Mouse (Mus musculus): Measurements from ENCODE around the gene Ttll11. TPM values are rescaled to one million over a fixed set of nuclear protein-coding genes. Genes with fewer than 3 reads are reported as not detected.

Gene Ttll11
- polyA plus RNA-seq, 2 experiments = 1.2 to 2.5 TPM

GRCm38 (mm10) chr2:35838751-35839479, 140.8 kb downstream of the Ttll11 start:
- peaks cover 16% of the 10 kb centered on the region for H3K4me1 ChIP-seq (ENCODE audit: control insufficient read depth, insufficient read depth, low read length)
- no peak overlapping the region for H3K4me2 ChIP-seq (replicated peaks; ENCODE audit: low read depth, low read length, severe bottlenecking)
- no peaks in the 10 kb centered on the region for H3K27me3 ChIP-seq (ENCODE audit: control insufficient read depth, insufficient read depth, low read length)
- H3K9ac ChIP-seq (ENCODE audit: low read depth, low read length, severe bottlenecking) = no peak overlapping the region
- no peaks in the 10 kb centered on the region for H3K36me3 ChIP-seq (ENCODE audit: control insufficient read depth, insufficient read depth, low read length)
- ATAC-seq (ENCODE audit: low FRiP score, low read depth) (no peak), DNase-seq (ENCODE audit: low spot score) (no peak)
- no peak overlapping the region for H3K27ac ChIP-seq (replicated peaks; ENCODE audit: low read depth, low read length)
- 69% methylated on average over 11 of the region's 11 CpGs for WGBS
- no peak overlapping the region for H3K4me3 ChIP-seq (replicated peaks; ENCODE audit: low read length)
- peaks cover 6% of the 10 kb centered on the region; the same call in 1 of the 2 replicates for H3K9me3 ChIP-seq (ENCODE audit: control insufficient read depth, low read length)
- no peak for TF ChIP-seq POLR2A (IDR thresholded peaks at IDR 0.05; ENCODE audit: borderline replicate concordance, extremely low read depth, insufficient read depth, insufficient read length)

- Histone ChIP-seq H3K36me3 (ENCODE audit: control insufficient read depth, insufficient read depth, low read length) (no peaks in the 10 kb centered on the region), H3K4me2 (replicated peaks; ENCODE audit: low read depth, low read length, severe bottlenecking) (no peak overlapping the region), H3K9ac (ENCODE audit: low read depth, low read length, severe bottlenecking) (no peak overlapping the region), H3K4me3 (replicated peaks; ENCODE audit: low read length) (no peak overlapping the region), H3K27ac (replicated peaks; ENCODE audit: low read depth, low read length) (no peak overlapping the region), H3K27me3 (ENCODE audit: control insufficient read depth, insufficient read depth, low read length) (no peaks in the 10 kb centered on the region), H3K4me1 (ENCODE audit: control insufficient read depth, insufficient read depth, low read length) (0 out of 2 replicates have a peak, but pooled peaks cover 11% of the 10 kb centered on the region), H3K9me3 (ENCODE audit: control insufficient read depth, low read length) (peaks cover 6% of the 10 kb centered on the region; the same call in 1 of the 2 replicates)
- ATAC-seq (ENCODE audit: low FRiP score, low read depth) = no peak
- no peak for DNase-seq (ENCODE audit: low spot score)
- 92% methylated on average over 10 of the region's 10 CpGs for WGBS
- TF ChIP-seq POLR2A (IDR thresholded peaks at IDR 0.05; ENCODE audit: borderline replicate concordance, extremely low read depth, insufficient read depth, insufficient read length) = no peak
Measured at GRCm38 (mm10) chr2:35834198-35834913, 145.4 kb downstream of the Ttll11 start.

- whole genome bisulfite sequencing = 53% methylated on average over 6 of the region's 6 CpGs
- ATAC-seq (ENCODE audit: low FRiP score, low read depth) (no peak), DNase-seq (ENCODE audit: low spot score) (no peak)
- TF ChIP-seq POLR2A (IDR thresholded peaks at IDR 0.05; ENCODE audit: borderline replicate concordance, extremely low read depth, insufficient read depth, insufficient read length) = no peak
- Histone ChIP-seq H3K4me1 (ENCODE audit: control insufficient read depth, insufficient read depth, low read length) (0 out of 2 replicates have a peak, but pooled peaks cover 11% of the 10 kb centered on the region), H3K27me3 (ENCODE audit: control insufficient read depth, insufficient read depth, low read length) (no peaks in the 10 kb centered on the region), H3K4me2 (replicated peaks; ENCODE audit: low read depth, low read length, severe bottlenecking) (no peak overlapping the region), H3K36me3 (ENCODE audit: control insufficient read depth, insufficient read depth, low read length) (no peaks in the 10 kb centered on the region), H3K27ac (replicated peaks; ENCODE audit: low read depth, low read length) (no peak overlapping the region), H3K4me3 (replicated peaks; ENCODE audit: low read length) (no peak overlapping the region), H3K9ac (ENCODE audit: low read depth, low read length, severe bottlenecking) (no peak overlapping the region), H3K9me3 (ENCODE audit: control insufficient read depth, low read length) (peaks cover 6% of the 10 kb centered on the region; the same call in 1 of the 2 replicates)
Measured at GRCm38 (mm10) chr2:35833546-35833945, 146.2 kb downstream of the Ttll11 start.

- DNase-seq (ENCODE audit: low spot score) (no peak), ATAC-seq (ENCODE audit: low FRiP score, low read depth) (no peak)
- Histone ChIP-seq H3K9me3 (ENCODE audit: control insufficient read depth, low read length) (peaks cover 6% of the 10 kb centered on the region; the same call in 1 of the 2 replicates), H3K4me3 (replicated peaks; ENCODE audit: low read length) (no peak overlapping the region), H3K9ac (ENCODE audit: low read depth, low read length, severe bottlenecking) (no peak overlapping the region), H3K4me2 (replicated peaks; ENCODE audit: low read depth, low read length, severe bottlenecking) (no peak overlapping the region), H3K27me3 (ENCODE audit: control insufficient read depth, insufficient read depth, low read length) (no peaks in the 10 kb centered on the region), H3K27ac (replicated peaks; ENCODE audit: low read depth, low read length) (no peak overlapping the region), H3K4me1 (ENCODE audit: control insufficient read depth, insufficient read depth, low read length) (0 out of 2 replicates have a peak, but pooled peaks cover 11% of the 10 kb centered on the region), H3K36me3 (ENCODE audit: control insufficient read depth, insufficient read depth, low read length) (no peaks in the 10 kb centered on the region)
- WGBS = 51% methylated on average over 11 of the region's 11 CpGs
- TF ChIP-seq POLR2A (IDR thresholded peaks at IDR 0.05; ENCODE audit: borderline replicate concordance, extremely low read depth, insufficient read depth, insufficient read length) = no peak
Measured at GRCm38 (mm10) chr2:35832742-35833425, 146.8 kb downstream of the Ttll11 start.
